ENCODE assay signal across 11 mouse cellular contexts in the genomic region with DNA sequence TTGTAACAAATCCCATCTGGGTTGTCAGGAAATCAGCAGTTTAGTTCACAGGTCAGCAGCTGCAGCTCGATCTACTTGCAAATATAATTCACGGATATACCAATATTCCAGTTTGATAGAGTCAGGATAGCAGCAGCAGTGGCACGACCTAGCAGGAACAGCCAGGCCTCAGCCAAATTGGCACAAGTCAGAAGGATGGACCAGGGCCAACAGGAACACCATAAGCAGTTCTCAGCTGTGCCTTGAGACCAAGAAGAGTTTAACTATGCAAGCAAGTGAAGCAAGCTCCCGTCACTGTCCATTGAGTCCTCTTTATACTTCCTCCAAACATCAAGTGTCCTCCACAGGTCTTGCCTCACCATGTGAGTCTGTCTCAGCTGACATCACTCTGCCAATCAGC. TPM values are rescaled to one million over a fixed set of nuclear protein-coding genes. Genes with fewer than 3 reads are reported as not detected.
DNase-seq lines count a peak whose midpoint lies in the region; ATAC-seq and TF ChIP-seq lines count a peak whose summit lies in the region.
"Had no signal": no experiment of that assay in that cellular context is flagged by ENCODE, and none has a peak within 500 bp of the region (broad histone marks: within the 10 kb centered on the region; RNA-seq: fewer than 3 reads in every experiment).

No protein-coding gene starts in this region.

- H3K9ac ChIP-seq in kidney, embryonic 14.5 days (ENCODE audit: low read depth, low read length) = no peak overlapping the region

- no peaks in the 10 kb centered on the region for H3K9me3 ChIP-seq in kidney, embryonic 14.5 days (ENCODE audit: control insufficient read depth, low read length)

- no peak for ATAC-seq in kidney, embryonic 14.5 days (ENCODE audit: low FRiP score, low TSS enrichment)
- ATAC-seq in megakaryocyte progenitor cell, adult 5-6 weeks (replicated peaks; ENCODE audit: poor library complexity) = no peak

- no peaks in the 10 kb centered on the region for H3K4me1 ChIP-seq in kidney, adult 2 months (ENCODE audit: control insufficient read depth, insufficient read depth, low read length)
- H3K4me1 ChIP-seq in kidney, embryonic 14.5 days (ENCODE audit: control insufficient read depth, insufficient read depth, low read length) = no peaks in the 10 kb centered on the region

- peak; percentile 89 for DNase-seq in kidney, adult 2 months
- DNase-seq in adrenal gland, postnatal 10 days = peak; percentile 68
- DNase-seq in cerebellum, adult 9-10 months = peak; percentile 68
- DNase-seq in large intestine, adult 2 months (ENCODE audit: low read depth, low spot score) = peak; percentile 36
- DNase-seq in frontal cortex, postnatal 25 days (ENCODE audit: low spot score in 2 of 2) = no peak
- no peak for DNase-seq in embryo, embryonic 10 days (ENCODE audit: low spot score)
- DNase-seq: right cerebral cortex, postnatal 4 days; thymus, postnatal 4 days had no signal

- no peak overlapping the region for H3K27ac ChIP-seq in kidney, adult 2 months (ENCODE audit: insufficient read depth, low read depth, low read length)
- H3K27ac ChIP-seq in kidney, embryonic 14.5 days (ENCODE audit: low read depth, low read length) = no peak overlapping the region

- H3K27me3 ChIP-seq in kidney, adult 2 months (replicated peaks; ENCODE audit: control insufficient read depth, insufficient read depth, low read length) = no peaks in the 10 kb centered on the region
- H3K27me3 ChIP-seq in kidney, embryonic 14.5 days (ENCODE audit: control insufficient read depth, insufficient read depth, low read length) = no peaks in the 10 kb centered on the region

- no peak overlapping the region for H3K4me2 ChIP-seq in kidney, embryonic 14.5 days (replicated peaks; ENCODE audit: low read depth, low read length)
- H3K4me2 ChIP-seq: liver, embryonic 11.5 days had no signal

- TF ChIP-seq POLR2A in kidney, adult 2 months (IDR thresholded peaks at IDR 0.05; ENCODE audit: low read depth, low read length) = no peak

- H3K4me3 ChIP-seq in kidney, adult 2 months (ENCODE audit: insufficient read depth, low read depth, low read length) = no peak overlapping the region
- H3K4me3 ChIP-seq in kidney, embryonic 14.5 days (ENCODE audit: low read length) = no peak overlapping the region

- H3K36me3 ChIP-seq in kidney, adult 2 months (ENCODE audit: control insufficient read depth, insufficient read depth, low read length) = no peaks in the 10 kb centered on the region
- H3K36me3 ChIP-seq in kidney, embryonic 14.5 days (ENCODE audit: control insufficient read depth, insufficient read depth, low read length) = no peaks in the 10 kb centered on the region

- 28% methylated on average over 4 of the region's 4 CpGs for WGBS in kidney, adult 2 months
- WGBS in kidney, embryonic 14.5 days = 71% methylated on average over 4 of the region's 4 CpGs
- 13% methylated on average over 4 of the region's 4 CpGs for WGBS in large intestine, adult 2 months

- TF ChIP-seq CTCF in kidney, adult 2 months (conservative IDR thresholded peaks at IDR 0.05; ENCODE audit: insufficient read depth, insufficient read length, low read depth, low read length) = no peak

RNA-seq across cellular contexts. Expression of gene Agap1, which starts 33.2 kb away (rescaled TPM):
- polyA plus RNA-seq in kidney, adult 2 months (2012; rRNA removed) = 29.3 and 31.6 TPM in 2 replicates
- 12.1 and 19.3 TPM in 2 replicates for polyA plus RNA-seq in kidney, embryonic 14.5 days (2014; fragmentation: Nextera tagmentation; extraction: Ambion mirVana)
- total RNA-seq in adrenal gland, postnatal 10 days (2021) = 10 to 100 TPM; 48.5 to 58.7 TPM
- polyA plus RNA-seq in large intestine, adult 2 months (2012; rRNA removed) = 12.4 and 17.2 TPM in 2 replicates
- total RNA-seq in megakaryocyte progenitor cell, adult 5-6 weeks (2015) = 7.8 and 9.4 TPM in 2 replicates
- 5.8 and 6.8 TPM in 2 replicates for total RNA-seq in megakaryocyte progenitor cell, adult 5-6 weeks (2017)

Comparison
In these comparisons a context has a peak if more than half of its experiments do, and no peak if none do; other contexts are left out.
1. DNase-seq: peak in kidney, adult 2 months (single experiment), adrenal gland, postnatal 10 days (single experiment), cerebellum, adult 9-10 months (single experiment) and large intestine, adult 2 months (single experiment); none in frontal cortex, postnatal 25 days (0 of 2) and embryo, embryonic 10 days (single experiment).